Mouse (Mus musculus) heart, embryonic 15.5 days (tissue): Measurements from ENCODE around the gene Chd1. TPM values are rescaled to one million over a fixed set of nuclear protein-coding genes. Genes with fewer than 3 reads are reported as not detected.

ENCODE experiments used
- ATAC-seq: fragments of 200-750 bp; cut with Nextera tagmentation; replicated peaks from 2 replicates; pipeline ENCODE4 v1.8.0; 2017; ENCODE audit warnings: low read depth, moderate TSS enrichment; ENCODE audit not compliant: insufficient number of reproducible peaks, insufficient read depth, low FRiP score
- H3K27ac ChIP-seq: fragments of 300-500 bp; sonication (generic); 2 replicates; pipeline ENCODE4 v1.5.1; 2015; ENCODE audit warnings: mild to moderate bottlenecking, inconsistent platforms
- H3K27me3 ChIP-seq: fragments of 300-500 bp; sonication (generic); 2 replicates; pipeline ENCODE4 v1.6.1; 2015; ENCODE audit warnings: inconsistent platforms
- H3K36me3 ChIP-seq: fragments of 300-500 bp; sonication (generic); 2 replicates; pipeline ENCODE4 v1.6.1; 2015; ENCODE audit warnings: mild to moderate bottlenecking, inconsistent platforms
- H3K4me1 ChIP-seq: fragments of 300-500 bp; sonication (generic); replicated peaks from 2 replicates; pipeline ENCODE4 v1.6.1; 2015; ENCODE audit warnings: inconsistent platforms
- H3K4me2 ChIP-seq: fragments of 300-500 bp; sonication (generic); 2 replicates; pipeline ENCODE4 v1.6.1; 2015; ENCODE audit warnings: inconsistent platforms, mild to moderate bottlenecking, moderate library complexity
- H3K4me3 ChIP-seq: fragments of 300-500 bp; sonication (generic); 2 replicates; pipeline ENCODE4 v1.5.1; 2015; ENCODE audit warnings: mild to moderate bottlenecking, inconsistent platforms
- H3K9ac ChIP-seq: fragments of 300-500 bp; sonication (generic); 2 replicates; pipeline ENCODE4 v1.6.1; 2015; ENCODE audit warnings: mild to moderate bottlenecking, inconsistent platforms
- H3K9me3 ChIP-seq: fragments of 300-500 bp; sonication (generic); replicated peaks from 2 replicates; pipeline ENCODE4 v1.6.1; 2016; ENCODE audit warnings: inconsistent platforms
- WGBS: fragments of 180-500 bp; shearing (Covaris S2); methylation state at CpG from one replicate; pipeline ENCODE4 v1.1.7; 2015; ENCODE audit warnings: mixed read lengths; 5-methylcytosine and 5-hydroxymethylcytosine counted together
- polyA plus RNA-seq: library from polyadenylated mRNA; unstranded; fragments of >200 nt; fragmentation: Nextera tagmentation; extraction: Ambion mirVana; gene quantifications from 2 replicates; pipeline ENCODE4 v1.2.1, GENCODE M21; 2015

Chd1 gene
- 14.8 and 16.1 TPM in 2 replicates for polyA plus RNA-seq

- under 1% methylated on average over 78 of the region's 124 CpGs for WGBS
- ATAC-seq: peak; percentile 94
- Histone ChIP-seq H3K36me3 (peaks cover 7% of the 10 kb centered on the region), H3K4me3 (peak within 1 kb of the TSS; percentile 93), H3K9ac (peak within 1 kb of the TSS; percentile 96), H3K27me3 (no peaks in the 10 kb centered on the region), H3K9me3 (no peaks in the 10 kb centered on the region), H3K27ac (peak within 1 kb of the TSS; percentile 94), H3K4me1 (peaks cover 12% of the 10 kb centered on the region), H3K4me2 (peak within 1 kb of the TSS; percentile 65)
Observed at GRCm38 (mm10) chr17:15704475-15705300, at the start of gene Chd1. TSS of gene Chd1 (plus strand) at chr17:15704967.

GRCm38 (mm10) chr17:15656881-15657607 lies 47.7 kb upstream of the Chd1 start:
- 19% methylated on average over 6 of the region's 6 CpGs for WGBS

GRCm38 (mm10) chr17:15672870-15673269 lies 31.9 kb upstream of the Chd1 start:
- Histone ChIP-seq H3K36me3 (no peaks in the 10 kb centered on the region), H3K27ac (no peak overlapping the region), H3K27me3 (no peaks in the 10 kb centered on the region), H3K9ac (no peak overlapping the region), H3K4me3 (no peak overlapping the region), H3K9me3 (no peaks in the 10 kb centered on the region), H3K4me1 (no peaks in the 10 kb centered on the region), H3K4me2 (no peak overlapping the region)
- 58% methylated on average over 5 of the region's 5 CpGs for WGBS
- no peak for ATAC-seq

More at GRCm38 (mm10) chr17:15656881-15657607, 47.7 kb upstream of the Chd1 start:
- H3K4me1 ChIP-seq: no peaks in the 10 kb centered on the region; the same call in 1 of the 2 replicates
- 0 out of 2 replicates have a peak overlapping the region, but pooled peaks have one; percentile 23 for H3K27ac ChIP-seq
- H3K4me2 ChIP-seq: peak overlapping the region; percentile 26; the same call in 1 of the 2 replicates
- H3K36me3 ChIP-seq: no peaks in the 10 kb centered on the region
- H3K4me3 ChIP-seq: peak overlapping the region; percentile 0; the same call in 1 of the 2 replicates
- no peaks in the 10 kb centered on the region; the same call in 1 of the 2 replicates for H3K9me3 ChIP-seq
- H3K27me3 ChIP-seq: no peaks in the 10 kb centered on the region
- no peak overlapping the region for H3K9ac ChIP-seq
- peak; percentile 74 for ATAC-seq

DNA sequence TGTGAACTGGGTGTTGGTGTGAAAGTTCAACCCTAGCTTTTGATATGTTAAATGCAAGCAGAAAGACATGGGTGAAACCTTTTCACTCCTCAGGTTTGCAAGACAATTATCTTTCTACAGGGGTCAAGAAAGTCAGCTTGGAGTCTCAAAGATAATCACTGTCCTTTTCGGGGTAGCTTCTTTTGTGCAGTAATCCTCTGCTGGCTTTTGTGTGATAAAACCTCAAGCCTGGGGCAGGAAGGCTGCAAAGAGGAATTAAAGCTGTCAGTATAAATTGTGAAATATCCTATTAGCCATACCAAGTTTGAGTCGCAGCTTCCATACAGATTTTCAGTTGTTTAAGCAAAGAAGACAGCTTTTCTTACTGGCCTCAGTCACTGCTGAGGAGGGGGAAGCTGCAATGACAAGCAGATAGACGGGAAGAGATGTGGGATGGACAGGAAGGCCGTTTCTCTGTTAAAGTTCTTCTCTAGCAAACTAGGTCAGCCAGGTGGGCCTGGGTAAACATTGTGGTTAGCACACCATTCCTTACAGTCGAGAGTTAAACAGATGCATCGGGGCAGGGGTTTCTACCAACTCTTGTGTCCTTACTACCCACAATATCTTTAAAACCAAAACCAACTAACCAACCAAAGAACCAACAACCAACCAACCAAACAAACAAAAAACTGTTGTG lies 26.7 kb upstream of the Chd1 start:
- Histone ChIP-seq H3K27ac (no peak overlapping the region), H3K4me3 (no peak overlapping the region), H3K4me2 (no peak overlapping the region), H3K36me3 (no peaks in the 10 kb centered on the region), H3K9ac (no peak overlapping the region), H3K27me3 (no peaks in the 10 kb centered on the region), H3K9me3 (no peaks in the 10 kb centered on the region), H3K4me1 (no peaks in the 10 kb centered on the region)
- ATAC-seq: no peak
- 44% methylated on average over 6 of the region's 6 CpGs for WGBS

GRCm38 (mm10) chr17:15679966-15680630 lies 24.7 kb upstream of the Chd1 start:
- ATAC-seq: no peak
- Histone ChIP-seq H3K9me3 (no peaks in the 10 kb centered on the region), H3K4me2 (no peak overlapping the region), H3K27me3 (no peaks in the 10 kb centered on the region), H3K4me3 (no peak overlapping the region), H3K9ac (no peak overlapping the region), H3K4me1 (no peaks in the 10 kb centered on the region), H3K27ac (no peak overlapping the region), H3K36me3 (no peaks in the 10 kb centered on the region)
- 84% methylated on average over 9 of the region's 9 CpGs for WGBS

DNA sequence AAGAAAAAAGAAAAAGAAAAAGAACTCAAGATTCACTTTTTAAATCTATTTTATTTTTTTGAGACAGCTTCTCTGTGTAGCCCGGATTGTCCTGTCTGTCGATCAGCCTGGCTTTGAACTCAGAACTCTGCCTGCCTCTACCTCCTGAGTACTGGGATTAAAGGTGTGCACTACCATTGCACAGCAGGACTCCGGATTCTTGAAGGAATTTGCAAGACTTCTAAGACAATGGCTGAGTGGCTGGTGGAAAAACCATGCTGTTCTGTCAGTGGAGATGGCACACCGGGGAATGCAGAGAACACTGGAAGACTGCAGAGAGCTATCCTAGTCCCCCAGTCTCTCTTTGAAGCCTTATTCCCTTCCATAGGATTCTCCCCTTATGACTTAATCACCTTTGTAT lies 24.1 kb upstream of the Chd1 start:
- Histone ChIP-seq H3K27ac (no peak overlapping the region), H3K4me2 (no peak overlapping the region), H3K27me3 (no peaks in the 10 kb centered on the region), H3K4me1 (no peaks in the 10 kb centered on the region), H3K36me3 (no peaks in the 10 kb centered on the region), H3K4me3 (no peak overlapping the region), H3K9ac (no peak overlapping the region), H3K9me3 (no peaks in the 10 kb centered on the region)
- ATAC-seq: no peak
- WGBS: 84% methylated on average over 4 of the region's 4 CpGs

DNA sequence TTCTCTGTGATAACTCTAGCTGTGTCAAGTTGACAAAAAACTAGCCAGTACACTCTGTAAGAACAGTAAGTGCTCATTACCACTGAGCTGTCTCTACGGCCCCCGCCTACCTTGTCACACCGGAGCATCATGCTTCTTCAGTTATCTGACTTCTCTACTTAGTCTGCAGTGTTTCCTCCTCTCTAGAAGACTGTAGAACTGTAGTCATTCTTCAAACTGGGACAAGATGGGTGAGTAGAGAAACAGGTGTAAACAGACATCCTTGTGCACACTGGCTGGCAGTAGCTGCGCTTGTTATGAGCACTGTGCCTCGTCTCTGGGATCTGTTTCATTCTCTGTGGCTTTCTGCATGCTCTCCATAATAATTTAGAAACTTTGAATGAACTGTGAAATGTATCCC lies 18.4 kb upstream of the Chd1 start:
- no peaks in the 10 kb centered on the region for H3K27me3 ChIP-seq
- no peak overlapping the region for H3K9ac ChIP-seq
- H3K36me3 ChIP-seq: no peaks in the 10 kb centered on the region
- ATAC-seq: no peak
- H3K4me3 ChIP-seq: no peak overlapping the region
- H3K4me1 ChIP-seq: no peaks in the 10 kb centered on the region
- H3K4me2 ChIP-seq: no peak overlapping the region
- H3K27ac ChIP-seq: no peak overlapping the region
- 84% methylated on average over 5 of the region's 5 CpGs for WGBS
- no peaks in the 10 kb centered on the region for H3K9me3 ChIP-seq

DNA sequence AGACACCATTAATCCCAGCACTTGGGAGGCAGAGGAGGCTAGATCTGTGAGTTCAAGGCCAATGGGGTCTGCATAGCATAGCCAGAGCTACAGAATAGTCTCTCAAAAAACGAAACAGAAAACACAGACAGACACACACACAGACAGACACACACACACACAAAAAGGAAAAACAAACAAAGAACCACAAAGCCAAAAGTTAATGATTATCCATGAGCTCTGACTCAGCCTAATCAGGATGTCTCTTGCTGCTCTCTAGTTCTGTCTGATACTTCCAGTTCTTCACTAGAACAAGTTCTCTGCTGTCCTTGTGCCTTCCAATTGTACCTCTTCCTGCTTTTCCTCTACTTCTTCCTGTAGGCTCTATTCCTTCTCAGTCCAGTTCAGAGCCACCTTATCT lies 14.5 kb upstream of the Chd1 start:
- H3K36me3 ChIP-seq: no peaks in the 10 kb centered on the region

GRCm38 (mm10) chr17:15695566-15695965 lies 9.2 kb upstream of the Chd1 start:
- H3K9ac ChIP-seq: no peak overlapping the region
- no peak overlapping the region for H3K4me3 ChIP-seq
- H3K4me2 ChIP-seq: no peak overlapping the region
- no peaks in the 10 kb centered on the region for H3K27me3 ChIP-seq
- ATAC-seq: no peak
- whole genome bisulfite sequencing: 80% methylated on average over 2 of the region's 2 CpGs
- H3K4me1 ChIP-seq: no peaks in the 10 kb centered on the region
- no peak overlapping the region for H3K27ac ChIP-seq
- no peaks in the 10 kb centered on the region for H3K9me3 ChIP-seq
- H3K36me3 ChIP-seq: no peaks in the 10 kb centered on the region

More for the DNA sequence above, 14.5 kb upstream of the Chd1 start:
- Histone ChIP-seq H3K9me3 (no peaks in the 10 kb centered on the region), H3K9ac (no peak overlapping the region), H3K27ac (no peak overlapping the region), H3K27me3 (no peaks in the 10 kb centered on the region), H3K4me3 (no peak overlapping the region), H3K4me2 (no peak overlapping the region), H3K4me1 (no peaks in the 10 kb centered on the region)
- WGBS: 25% methylated on average over 1 of the region's 1 CpGs
- ATAC-seq: no peak

DNA sequence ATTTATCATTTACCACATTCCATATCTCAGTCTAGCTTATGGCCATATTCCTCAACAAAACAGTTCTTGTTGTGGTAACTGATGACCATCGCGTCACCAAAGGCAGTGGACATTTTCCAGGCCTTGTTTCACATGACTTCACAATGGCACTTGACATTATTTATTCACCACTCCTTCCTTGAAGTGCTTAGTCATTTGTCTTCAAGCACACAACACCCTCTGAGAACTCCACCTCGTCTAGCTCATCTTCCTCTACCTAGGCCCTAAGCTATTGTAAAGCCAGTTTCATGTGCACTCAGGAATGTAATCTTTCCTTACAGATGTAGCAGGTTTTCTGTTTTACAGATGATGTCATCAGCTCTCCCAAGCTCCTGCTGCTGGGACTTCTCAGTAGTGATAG lies 5.8 kb upstream of the Chd1 start:
- H3K4me2 ChIP-seq: no peak overlapping the region
- H3K27me3 ChIP-seq: no peaks in the 10 kb centered on the region
- no peak overlapping the region for H3K27ac ChIP-seq
- H3K36me3 ChIP-seq: no peaks in the 10 kb centered on the region
- 73% methylated on average over 3 of the region's 3 CpGs for WGBS
- no peaks in the 10 kb centered on the region for H3K9me3 ChIP-seq
- no peak overlapping the region for H3K4me3 ChIP-seq
- no peak overlapping the region for H3K9ac ChIP-seq
- H3K4me1 ChIP-seq: no peaks in the 10 kb centered on the region; the same call in 1 of the 2 replicates
- ATAC-seq: no peak

- no peak for ATAC-seq
- 87% methylated on average over 5 of the region's 5 CpGs for WGBS
- H3K4me1 ChIP-seq: peaks cover 2% of the 10 kb centered on the region
Observed at GRCm38 (mm10) chr17:15701505-15701904, 3.3 kb upstream of the Chd1 start.

More at GRCm38 (mm10) chr17:15701505-15701904, 3.3 kb upstream of the Chd1 start:
- Histone ChIP-seq H3K9me3 (no peaks in the 10 kb centered on the region), H3K4me2 (no peak overlapping the region), H3K4me3 (no peak overlapping the region), H3K27me3 (no peaks in the 10 kb centered on the region), H3K27ac (no peak overlapping the region), H3K36me3 (no peaks in the 10 kb centered on the region), H3K9ac (no peak overlapping the region)
